Mouse (Mus musculus) neural tube, postnatal 0 days (tissue): ENCODE results near the gene Olfr1193. TPM values are rescaled to one million over a fixed set of nuclear protein-coding genes. Genes with fewer than 3 reads are reported as not detected.

Experiments used
- polyA plus RNA-seq: library from polyadenylated mRNA; unstranded; fragments of >200 nt; fragmentation: Nextera tagmentation; extraction: Ambion mirVana; gene quantifications from 2 replicates; pipeline ENCODE4 v1.2.1, GENCODE M21; 2015

The Olfr1193 gene
- not detected in 2 replicates for polyA plus RNA-seq

GRCm38 (mm10) chr2:88675328-88675727, at the start of gene Olfr1193:
Olfr1193 (plus strand) TSS chr2:88675628.

GRCm38 (mm10) chr2:88640242-88640641, 35.2 kb upstream of the Olfr1193 start, which contains the start of gene Olfr1191-ps1:
Olfr1191-ps1 (plus strand) TSS chr2:88640542.

GRCm38 (mm10) chr2:88648209-88648608, 27.2 kb upstream of the Olfr1193 start, which contains the start of gene Olfr1192-ps1:
Olfr1192-ps1 (plus strand) TSS chr2:88648509.

GRCm38 (mm10) chr2:88689087-88689486, 13.7 kb downstream of the Olfr1193 start, which contains the start of gene Olfr1195:
Olfr1195 (minus strand) TSS chr2:88689187.

GRCm38 (mm10) chr2:88704497-88704896, 29.1 kb downstream of the Olfr1193 start, which contains the start of gene Olfr1196:
Olfr1196 (minus strand) TSS chr2:88704597.

Other genes starting within 250 kb of the Olfr1193 start
- not detected in 2 replicates for gene Olfr1181, start 249.5 kb upstream of the Olfr1193 start, polyA plus RNA-seq
- gene Gm13757, start 226.5 kb upstream of the Olfr1193 start, polyA plus RNA-seq: not detected in 2 replicates
- not detected in 2 replicates for gene Olfr1183, start 220.8 kb upstream of the Olfr1193 start, polyA plus RNA-seq
- gene Olfr1184, start 192.0 kb upstream of the Olfr1193 start, polyA plus RNA-seq: not detected in 2 replicates
- not detected in 2 replicates for gene Olfr1185-ps1, start 182.3 kb upstream of the Olfr1193 start, polyA plus RNA-seq
- gene Olfr1186, start 157.1 kb upstream of the Olfr1193 start, polyA plus RNA-seq: not detected in 2 replicates
- gene Olfr1188, start 118.7 kb upstream of the Olfr1193 start, polyA plus RNA-seq: not detected in 2 replicates
- not detected in 2 replicates for gene Olfr1189, start 89.2 kb upstream of the Olfr1193 start, polyA plus RNA-seq
- not detected in 2 replicates for gene Olfr1191-ps1, start 35.1 kb upstream of the Olfr1193 start, polyA plus RNA-seq
- gene Olfr1192-ps1, start 27.1 kb upstream of the Olfr1193 start, polyA plus RNA-seq: not detected in 2 replicates
- not detected in 2 replicates for gene Olfr1195, start 13.6 kb downstream of the Olfr1193 start, polyA plus RNA-seq
- gene Olfr1196, start 29.0 kb downstream of the Olfr1193 start, polyA plus RNA-seq: not detected in 2 replicates
- gene Olfr1197, start 56.7 kb downstream of the Olfr1193 start, polyA plus RNA-seq: not detected in 2 replicates
- not detected in 2 replicates for gene Olfr1198, start 75.7 kb downstream of the Olfr1193 start, polyA plus RNA-seq
- not detected in 2 replicates for gene Olfr1199, start 84.8 kb downstream of the Olfr1193 start, polyA plus RNA-seq
- not detected in 2 replicates for gene Olfr1200, start 94.9 kb downstream of the Olfr1193 start, polyA plus RNA-seq
- gene Olfr1201, start 117.4 kb downstream of the Olfr1193 start, polyA plus RNA-seq: not detected in 2 replicates
- gene Olfr1202, start 138.9 kb downstream of the Olfr1193 start, polyA plus RNA-seq: not detected in 2 replicates
- gene Olfr1205, start 154.1 kb downstream of the Olfr1193 start, polyA plus RNA-seq: not detected in 2 replicates
- not detected in 2 replicates for gene Olfr1204, start 173.7 kb downstream of the Olfr1193 start, polyA plus RNA-seq
- gene Olfr1206, start 187.6 kb downstream of the Olfr1193 start, polyA plus RNA-seq: not detected in 2 replicates
- gene Olfr1208, start 226.7 kb downstream of the Olfr1193 start, polyA plus RNA-seq: not detected in 2 replicates
- gene Olfr1209, start 239.5 kb downstream of the Olfr1193 start, polyA plus RNA-seq: not detected in 2 replicates